In the genomic region with DNA sequence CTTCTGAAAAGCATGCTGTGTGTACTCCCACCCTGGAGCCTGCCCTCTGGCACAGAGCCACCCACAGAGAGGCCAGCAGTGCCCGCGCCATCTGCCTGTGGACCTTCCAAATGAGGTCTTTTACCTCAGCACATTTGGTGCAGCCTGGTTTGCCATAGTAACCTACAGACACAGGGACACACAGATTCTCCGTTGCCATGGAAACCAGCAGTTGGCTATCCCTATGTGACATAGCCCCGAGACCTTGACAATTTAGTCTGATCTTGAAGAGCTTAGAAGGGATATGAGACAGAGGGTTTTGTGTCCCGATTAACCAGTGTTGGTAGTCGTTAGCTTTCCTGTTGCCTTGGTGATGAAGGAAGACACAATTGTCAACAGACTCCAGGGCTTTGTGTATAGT, we compare ENCODE assay signal across 9 mouse cellular contexts. TPM values are rescaled to one million over a fixed set of nuclear protein-coding genes. Genes with fewer than 3 reads are reported as not detected.
DNase-seq lines count a peak whose midpoint lies in the region; ATAC-seq and TF ChIP-seq lines count a peak whose summit lies in the region.
"Had no signal": no experiment of that assay in that cellular context is flagged by ENCODE, and none has a peak within 500 bp of the region (broad histone marks: within the 10 kb centered on the region; RNA-seq: fewer than 3 reads in every experiment).

No protein-coding gene starts in this region.

- H3K4me3 ChIP-seq in hindbrain, postnatal 0 days (ENCODE audit: low read length), result no peak overlapping the region

- H3K4me2 ChIP-seq in hindbrain, postnatal 0 days (ENCODE audit: low read depth, low read length), result no peak overlapping the region
- H3K4me2 ChIP-seq: liver, embryonic 11.5 days had no signal

- no peak; the same call in none of the 2 replicates for TF ChIP-seq CTCF in hindbrain, postnatal 0 days (IDR thresholded peaks at IDR 0.05; ENCODE audit: low read depth)

- peak overlapping the region; percentile 33 for H3K27ac ChIP-seq in hindbrain, postnatal 0 days

- WGBS in hindbrain, postnatal 0 days, result 24% methylated on average over 6 of the region's 6 CpGs

- no peaks in the 10 kb centered on the region for H3K9me3 ChIP-seq in hindbrain, postnatal 0 days (ENCODE audit: low read length)

- peaks cover 17% of the 10 kb centered on the region for H3K4me1 ChIP-seq in hindbrain, postnatal 0 days (ENCODE audit: insufficient read depth, low read length)

- DNase-seq in MN1 (ENCODE audit: low spot score), result peak; percentile 73
- peak; percentile 37 for DNase-seq in ZHBTc4 (ENCODE audit: low read depth, low spot score)
- peak; percentile 37 to 75 for DNase-seq in cerebellum, postnatal 4 days (ENCODE audit: low spot score in 2 of 2)
- DNase-seq in hindbrain, postnatal 0 days (ENCODE audit: low spot score), result peak; percentile 92
- DNase-seq in liver, result no peak
- DNase-seq in c-Kit-positive CD71-positive TER-119-positive erythroid progenitor cells, embryonic 14.5 days (ENCODE audit: low spot score), result no peak
- no peak for DNase-seq in thymus, adult 18-20 months
- DNase-seq in frontal cortex, postnatal 36 days (ENCODE audit: low spot score in 2 of 2), result no peak

- peak; percentile 92 for ATAC-seq in hindbrain, postnatal 0 days

- no peaks in the 10 kb centered on the region for H3K36me3 ChIP-seq in hindbrain, postnatal 0 days (ENCODE audit: insufficient read depth, low read length)

- no peak overlapping the region for H3K9ac ChIP-seq in hindbrain, postnatal 0 days (replicated peaks; ENCODE audit: low read length)

- H3K27me3 ChIP-seq in hindbrain, postnatal 0 days (ENCODE audit: insufficient read depth, low read length), result no peaks in the 10 kb centered on the region

RNA-seq across cellular contexts. Expression of gene Tub, which starts 22.1 kb away (rescaled TPM):
- total RNA-seq in hindbrain, postnatal 0 days (2014; rRNA removed), result 134 and 142 TPM in 2 replicates
- 29.7 and 32.7 TPM in 2 replicates for polyA plus RNA-seq in hindbrain, postnatal 0 days (2015; fragmentation: Nextera tagmentation; extraction: Ambion mirVana)

RNA-seq across cellular contexts. Expression of gene Eif3f, which starts 38.1 kb away (rescaled TPM):
- total RNA-seq in hindbrain, postnatal 0 days (2014; rRNA removed), result 127 and 128 TPM in 2 replicates
- polyA plus RNA-seq in hindbrain, postnatal 0 days (2015; fragmentation: Nextera tagmentation; extraction: Ambion mirVana), result 79.1 and 80.0 TPM in 2 replicates

RNA-seq across cellular contexts. Expression of gene Nlrp10, which starts 42.3 kb away (rescaled TPM):
- not detected in 2 replicates for total RNA-seq in hindbrain, postnatal 0 days (2014; rRNA removed)
- polyA plus RNA-seq in hindbrain, postnatal 0 days (2015; fragmentation: Nextera tagmentation; extraction: Ambion mirVana), result 0.08 TPM in 1 of 2 replicates, not detected in the other

Comparison
In these comparisons a context has a peak if more than half of its experiments do, and no peak if none do; other contexts are left out.
1. DNase-seq: peak in MN1 (single experiment), ZHBTc4 (single experiment), cerebellum, postnatal 4 days (2 of 2) and hindbrain, postnatal 0 days (single experiment); none in liver (single experiment), c-Kit-positive CD71-positive TER-119-positive erythroid progenitor cells, embryonic 14.5 days (single experiment), thymus, adult 18-20 months (0 of 2) and frontal cortex, postnatal 36 days (0 of 2).